Mouse (Mus musculus) hindbrain, postnatal 0 days (tissue): ENCODE measurements around the gene Bcl6. TPM values are rescaled to one million over a fixed set of nuclear protein-coding genes. Genes with fewer than 3 reads are reported as not detected.

Experiments used
- ATAC-seq: fragments of 200-750 bp; cut with Nextera tagmentation; 2 replicates; pipeline ENCODE4 v1.8.0; 2017; ENCODE audit warnings: mild to moderate bottlenecking, moderate TSS enrichment, moderate library complexity
- DNase-seq: peaks from one replicate; pipeline ENCODE4 v3.0.0-alpha.2; 2015; ENCODE audit warnings: low spot score
- H3K27ac ChIP-seq: fragments of 300-500 bp; sonication (generic); 2 replicates; pipeline ENCODE4 v1.5.1; 2014; ENCODE audit warnings: mild to moderate bottlenecking
- H3K27me3 ChIP-seq: fragments of 300-500 bp; sonication (generic); 2 replicates; pipeline ENCODE4 v1.6.1; 2014; ENCODE audit warnings: low read length, mixed read lengths; ENCODE audit not compliant: insufficient read depth
- H3K36me3 ChIP-seq: fragments of 300-500 bp; sonication (generic); 2 replicates; pipeline ENCODE4 v1.6.1; 2014; ENCODE audit warnings: low read length, mixed read lengths; ENCODE audit not compliant: insufficient read depth
- H3K4me1 ChIP-seq: fragments of 300-500 bp; sonication (generic); 2 replicates; pipeline ENCODE4 v1.6.1; 2014; ENCODE audit warnings: antibody characterized with exemption, low read length, mixed read lengths; ENCODE audit not compliant: insufficient read depth
- H3K4me2 ChIP-seq: fragments of 300-500 bp; sonication (generic); 2 replicates; pipeline ENCODE4 v1.6.1; 2014; ENCODE audit warnings: low read depth, mild to moderate bottlenecking, low read length, moderate library complexity, mixed read lengths
- H3K4me3 ChIP-seq: fragments of 300-500 bp; sonication (generic); 2 replicates; pipeline ENCODE4 v1.5.1; 2014; ENCODE audit warnings: low read length
- H3K9ac ChIP-seq: fragments of 300-500 bp; sonication (generic); replicated peaks from 2 replicates; pipeline ENCODE4 v1.6.1; 2014; ENCODE audit warnings: mild to moderate bottlenecking, low read length, moderate library complexity, mixed read lengths
- H3K9me3 ChIP-seq: fragments of 300-500 bp; sonication (generic); 2 replicates; pipeline ENCODE4 v1.6.1; 2016; ENCODE audit warnings: low read length, mixed read lengths
- CTCF ChIP-seq: IDR thresholded peaks from 2 replicates; pipeline ENCODE4 v1.5.1; 2016; ENCODE audit warnings: antibody characterized with exemption, control low read depth, low read depth
- WGBS: fragments of 180-500 bp; shearing (Covaris S2); extraction: QIAGEN DNeasy Blood & Tissue Kit; methylation state at CpG from one replicate; pipeline ENCODE4 v1.1.7; 2014; 5-methylcytosine and 5-hydroxymethylcytosine counted together
- polyA plus RNA-seq: library from polyadenylated mRNA; unstranded; fragments of >200 nt; fragmentation: Nextera tagmentation; extraction: Ambion mirVana; gene quantifications from 2 replicates; pipeline ENCODE4 v1.2.1, GENCODE M21; 2015
- total RNA-seq: library from RNA; depleted of rRNA; stranded (reverse); fragments of >200 nt; gene quantifications from 2 replicates; pipeline ENCODE4 v1.2.3, GENCODE M21; 2014

The Bcl6 gene
- total and polyA plus RNA-seq, 2 experiments from 2014 or later = 0.34 to 4.6 TPM

DNA sequence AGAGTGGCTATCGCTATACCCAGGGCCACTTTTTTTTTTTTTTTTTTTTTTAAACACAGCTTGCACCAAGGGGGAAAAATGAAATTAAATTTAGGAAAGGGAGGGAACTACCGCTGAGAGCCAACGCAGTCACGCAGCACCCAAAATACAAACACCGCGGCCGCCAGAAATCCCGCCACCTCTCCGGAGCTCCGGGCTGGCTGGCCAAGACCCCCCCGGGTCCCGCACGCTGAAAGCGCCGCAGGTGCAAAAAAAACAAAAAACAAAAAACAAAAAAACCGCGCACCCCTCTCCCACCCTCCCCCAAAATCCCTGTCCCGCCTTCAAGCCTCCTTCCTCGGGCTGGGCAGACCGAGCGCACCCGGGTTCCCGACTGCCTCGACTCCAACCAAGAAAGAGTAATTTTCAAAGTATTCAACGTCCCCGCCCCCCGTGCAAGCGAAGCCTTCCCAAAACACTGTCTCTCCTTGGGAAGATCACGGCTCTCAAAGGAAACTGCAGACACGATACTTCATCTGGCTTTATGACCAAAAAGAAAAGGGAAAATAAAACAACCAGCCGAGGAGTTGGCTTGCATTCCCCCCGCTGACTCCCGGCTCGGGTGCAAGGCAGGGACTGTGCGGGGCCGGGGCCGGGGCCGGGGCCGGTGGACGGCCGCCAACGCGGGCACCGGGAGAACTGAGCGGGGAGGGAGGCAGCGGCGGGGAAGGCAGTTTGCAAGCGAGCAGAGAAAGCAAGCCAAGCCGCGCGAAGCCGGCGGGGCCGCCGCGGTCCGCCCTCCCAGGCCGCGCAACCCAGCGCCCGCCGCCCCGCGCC, 1.1 kb downstream of the Bcl6 start:
- Histone ChIP-seq H3K9me3 (no peaks in the 10 kb centered on the region), H3K4me2 (peak overlapping the region; percentile 77), H3K4me1 (0 out of 2 replicates have a peak, but pooled peaks cover 4% of the 10 kb centered on the region), H3K27me3 (no peaks in the 10 kb centered on the region), H3K4me3 (peak overlapping the region; percentile 77), H3K36me3 (no peaks in the 10 kb centered on the region), H3K9ac (peak overlapping the region; percentile 87), H3K27ac (peak overlapping the region; percentile 99)
- no peak for TF ChIP-seq CTCF
- DNase-seq (peak; percentile 64), ATAC-seq (no peak; the same call in 1 of the 2 replicates)
- 3% methylated on average over 64 of the region's 64 CpGs for WGBS

DNA sequence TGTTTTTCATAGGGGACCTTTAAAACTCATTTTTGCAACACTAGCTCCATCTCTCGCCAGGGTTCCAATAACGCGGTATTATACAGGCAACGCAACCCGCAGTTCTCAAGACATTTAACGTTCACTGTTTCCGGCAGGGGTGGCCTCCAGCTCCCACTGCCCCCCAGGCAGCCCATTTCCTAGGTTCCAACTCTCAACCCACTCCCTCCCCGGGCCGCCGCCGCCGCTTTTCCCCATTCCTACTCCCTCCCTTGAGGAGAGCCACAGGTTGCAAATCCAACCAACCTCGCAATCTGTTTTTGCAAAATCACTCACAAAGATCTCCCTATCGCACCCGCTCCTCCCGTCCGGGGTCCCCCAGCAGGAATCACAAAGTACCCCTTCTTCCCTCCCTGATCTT, 1.8 kb downstream of the Bcl6 start:
- Histone ChIP-seq H3K9ac (peak overlapping the region; percentile 87), H3K27ac (peak overlapping the region; percentile 99), H3K27me3 (no peaks in the 10 kb centered on the region), H3K4me3 (peak overlapping the region; percentile 77), H3K36me3 (no peaks in the 10 kb centered on the region), H3K9me3 (no peaks in the 10 kb centered on the region), H3K4me2 (peak overlapping the region; percentile 77), H3K4me1 (0 out of 2 replicates have a peak, but pooled peaks cover 4% of the 10 kb centered on the region)
- WGBS = under 1% methylated on average over 17 of the region's 17 CpGs
- DNase-seq (no peak), ATAC-seq (no peak)
- no peak for TF ChIP-seq CTCF

DNA sequence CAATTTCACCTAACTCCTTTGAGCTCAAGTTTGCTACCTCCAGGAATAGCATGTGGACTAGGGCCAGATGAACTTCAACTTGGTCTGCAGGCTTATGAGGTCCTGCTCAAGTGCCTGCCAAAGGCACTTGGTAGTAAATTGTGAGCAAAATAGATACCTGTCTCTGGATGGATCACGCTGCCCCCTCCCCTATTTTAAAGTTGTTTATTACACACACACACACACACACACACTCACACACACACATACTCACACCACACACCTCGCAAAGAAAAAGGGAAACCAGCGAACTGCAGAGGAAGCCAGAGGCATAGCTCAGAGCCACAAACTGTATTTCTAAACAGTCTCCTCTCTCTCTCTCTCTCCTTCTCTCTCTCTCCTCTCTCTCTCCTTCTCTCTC, 2.5 kb downstream of the Bcl6 start:
- Histone ChIP-seq H3K36me3 (no peaks in the 10 kb centered on the region), H3K4me2 (peak overlapping the region; percentile 77), H3K4me3 (peak overlapping the region; percentile 77), H3K4me1 (0 out of 2 replicates have a peak, but pooled peaks cover 4% of the 10 kb centered on the region), H3K9ac (peak overlapping the region; percentile 87), H3K27me3 (peaks cover 5% of the 10 kb centered on the region; the same call in 1 of the 2 replicates), H3K9me3 (no peaks in the 10 kb centered on the region), H3K27ac (peak overlapping the region; percentile 99; the same call in 1 of the 2 replicates)
- DNase-seq = no peak
- TF ChIP-seq CTCF = no peak
- WGBS = 3% methylated on average over 3 of the region's 3 CpGs
- ATAC-seq = no peak

- Histone ChIP-seq H3K27ac (no peak overlapping the region; the same call in 1 of the 2 replicates), H3K9ac (no peak overlapping the region), H3K4me2 (peak overlapping the region; percentile 77), H3K4me1 (0 out of 2 replicates have a peak, but pooled peaks cover 4% of the 10 kb centered on the region), H3K4me3 (peak overlapping the region; percentile 34; the same call in 1 of the 2 replicates), H3K9me3 (no peaks in the 10 kb centered on the region), H3K27me3 (peaks cover 5% of the 10 kb centered on the region; the same call in 1 of the 2 replicates), H3K36me3 (no peaks in the 10 kb centered on the region)
- no peak for ATAC-seq
- peak; percentile 72 for DNase-seq
- WGBS = 3% methylated on average over 6 of the region's 6 CpGs
- peak; percentile 71 for TF ChIP-seq CTCF
Observed at GRCm38 (mm10) chr16:23985467-23985861, 3.2 kb downstream of the Bcl6 start.

- Histone ChIP-seq H3K4me1 (0 out of 2 replicates have a peak, but pooled peaks cover 4% of the 10 kb centered on the region), H3K27ac (peak overlapping the region; percentile 41; the same call in 1 of the 2 replicates), H3K4me3 (peak overlapping the region; percentile 34), H3K27me3 (peaks cover 9% of the 10 kb centered on the region; the same call in 1 of the 2 replicates), H3K9me3 (no peaks in the 10 kb centered on the region), H3K4me2 (peak overlapping the region; percentile 77), H3K9ac (peak overlapping the region; percentile 6; the same call in 1 of the 2 replicates), H3K36me3 (no peaks in the 10 kb centered on the region)
- TF ChIP-seq CTCF = no peak
- ATAC-seq (no peak), DNase-seq (peak; percentile 60)
- under 1% methylated on average over 22 of the region's 22 CpGs for WGBS
Observed at GRCm38 (mm10) chr16:23984760-23985466, 3.7 kb downstream of the Bcl6 start.

DNA sequence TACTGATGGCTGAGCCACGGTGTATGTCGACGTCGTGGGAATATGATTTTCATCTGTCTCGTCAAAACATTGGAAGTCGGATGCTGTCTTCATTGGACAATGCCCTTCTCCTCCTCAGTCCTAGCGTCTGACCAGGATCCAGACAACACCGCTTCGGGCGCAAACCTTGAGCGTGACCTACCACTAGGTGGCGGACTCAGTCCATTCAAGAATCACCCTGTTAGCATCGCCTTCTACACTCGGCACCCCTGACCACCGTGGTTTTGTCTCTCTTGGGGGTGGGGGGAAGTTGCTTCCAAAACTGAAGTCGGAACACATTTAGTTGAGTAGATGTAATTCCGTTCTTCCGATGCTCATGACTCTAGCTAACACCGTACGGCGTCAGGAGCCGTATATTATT, 4.5 kb downstream of the Bcl6 start:
- ATAC-seq = peak; percentile 61
- no peaks in the 10 kb centered on the region for H3K9me3 ChIP-seq
- no peak overlapping the region; the same call in 1 of the 2 replicates for H3K27ac ChIP-seq
- peak overlapping the region; percentile 6; the same call in 1 of the 2 replicates for H3K9ac ChIP-seq
- WGBS = 1% methylated on average over 22 of the region's 22 CpGs
- peak; percentile 94 for DNase-seq
- H3K4me1 ChIP-seq = 0 out of 2 replicates have a peak, but pooled peaks cover 4% of the 10 kb centered on the region
- H3K27me3 ChIP-seq = peaks cover 16% of the 10 kb centered on the region; the same call in 1 of the 2 replicates
- peak; percentile 96 for TF ChIP-seq CTCF
- peak overlapping the region; percentile 77 for H3K4me2 ChIP-seq
- no peaks in the 10 kb centered on the region for H3K36me3 ChIP-seq
- peak overlapping the region; percentile 34 for H3K4me3 ChIP-seq
